Mouse (Mus musculus): ENCODE results near the gene Anxa10.

DNA sequence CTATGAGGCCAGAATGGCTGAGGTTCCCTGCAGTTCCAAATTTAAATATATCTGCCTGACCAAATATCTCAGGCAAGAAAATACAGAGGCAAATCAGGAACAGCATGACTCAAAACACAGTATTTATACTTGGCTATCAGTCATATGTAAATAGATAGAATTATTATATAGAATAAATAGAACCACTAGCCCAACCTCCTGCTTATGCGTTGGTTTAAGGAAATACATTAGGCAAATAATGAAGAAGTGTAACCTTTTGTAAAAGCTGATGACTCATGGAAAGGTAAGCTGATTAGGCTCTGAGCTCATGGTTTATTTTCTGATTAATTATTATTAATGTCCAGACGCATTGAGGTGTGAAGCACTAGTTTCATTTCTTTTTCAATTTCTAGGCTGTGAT lies at the start of gene Anxa10:
- TF ChIP-seq CTCF (conservative IDR thresholded peaks at IDR 0.05 in 1 of 2, IDR thresholded peaks at IDR 0.05 in 1 of 2; ENCODE audit: low read depth in 2 of 2, low read length in 2 of 2): no peak
- no peak for TF ChIP-seq POLR2AphosphoS2 (IDR thresholded peaks at IDR 0.05; ENCODE audit: low read depth, low read length)
- TF ChIP-seq MEF2A (IDR thresholded peaks at IDR 0.05; ENCODE audit: borderline replicate concordance, low read depth, low read length): no peak
- no peak for TF ChIP-seq CHD1 (IDR thresholded peaks at IDR 0.05; ENCODE audit: low read depth, low read length)
- TF ChIP-seq POLR2A (IDR thresholded peaks at IDR 0.05; ENCODE audit: low read depth, low read length): no peak
- no peak for TF ChIP-seq MYC (IDR thresholded peaks at IDR 0.05; ENCODE audit: low read depth, low read length)
- no peak for TF ChIP-seq ZMIZ1 (IDR thresholded peaks at IDR 0.05; ENCODE audit: low read depth, low read length)
- no peak for TF ChIP-seq MAX (IDR thresholded peaks at IDR 0.05; ENCODE audit: low read length)
- no peak for TF ChIP-seq USF1 (IDR thresholded peaks at IDR 0.05; ENCODE audit: low read depth, low read length)
- TF ChIP-seq MAFK (IDR thresholded peaks at IDR 0.05; ENCODE audit: insufficient replicate concordance, low read length): no peak
- TF ChIP-seq GABPA (IDR thresholded peaks at IDR 0.05; ENCODE audit: insufficient replicate concordance, low read depth, low read length): no peak
- no peak for TF ChIP-seq HCFC1 (IDR thresholded peaks at IDR 0.05; ENCODE audit: low read depth, low read length)
- TF ChIP-seq NRF1 (IDR thresholded peaks at IDR 0.05; ENCODE audit: low read depth, low read length): no peak
- no peak for TF ChIP-seq TCF12 (IDR thresholded peaks at IDR 0.05; ENCODE audit: low read depth, low read length)

Measured in CH12.LX (cell line).